Mouse (Mus musculus): ENCODE measurements around the gene Camk1g. TPM values are rescaled to one million over a fixed set of nuclear protein-coding genes. Genes with fewer than 3 reads are reported as not detected.

Gene Camk1g
- total and polyA plus RNA-seq, 3 experiments: not detected

DNA sequence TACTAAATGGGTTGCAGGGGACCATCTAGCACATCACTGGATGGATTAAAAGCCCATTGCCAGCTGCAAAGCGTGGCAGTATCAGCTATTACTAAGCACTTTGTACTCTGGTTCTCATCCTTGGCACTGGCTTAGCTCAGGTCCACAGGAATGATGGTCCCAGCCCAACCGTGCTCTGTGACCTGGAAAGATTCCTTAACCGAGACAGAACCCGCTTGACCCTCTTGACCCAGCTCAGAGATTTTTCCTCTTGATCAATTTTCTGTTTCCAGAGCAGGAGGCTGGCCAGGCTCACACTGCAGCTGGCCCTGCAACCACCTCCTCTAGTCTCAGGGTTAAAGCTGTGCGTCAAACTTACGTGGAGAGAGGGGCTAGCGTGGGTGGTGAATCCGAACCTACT lies 1.0 kb downstream of the Camk1g start:
- H3K4me2 ChIP-seq (ENCODE audit: insufficient read depth, low read depth, poor library complexity, severe bottlenecking): no peak overlapping the region
- no peak for DNase-seq (ENCODE audit: extremely low read depth)
- in situ Hi-C loops (cut with MboI; ENCODE audit: low pct_ligation_motif_present, low pct_unique_long_range_greater_than_20kb, low sequenced_read_pairs): no loop called here
- peaks cover 7% of the 10 kb centered on the region for H3K27me3 ChIP-seq (replicated peaks)
- dilution Hi-C loops (cut with MboI; ENCODE audit: extremely low pct_ligation_motif_present, extremely low pct_unique_long_range_greater_than_20kb, low sequenced_read_pairs): no loop called here
- TF ChIP-seq ELF1 (IDR thresholded peaks at IDR 0.05; ENCODE audit: low read depth, low read length): no peak
- no peak for TF ChIP-seq CHD2 (IDR thresholded peaks at IDR 0.05; ENCODE audit: low read length)
- no peak for TF ChIP-seq MXI1 (IDR thresholded peaks at IDR 0.05; ENCODE audit: low read depth, low read length)
- TF ChIP-seq IRF4 (IDR thresholded peaks at IDR 0.05; ENCODE audit: low read depth, low read length): no peak
- no peak for TF ChIP-seq USF1 (IDR thresholded peaks at IDR 0.05; ENCODE audit: low read depth, low read length)
- no peak for TF ChIP-seq MAFK (IDR thresholded peaks at IDR 0.05; ENCODE audit: insufficient replicate concordance, low read length)
- no peak for TF ChIP-seq EP300 (IDR thresholded peaks at IDR 0.05; ENCODE audit: low read length)
- no peak for TF ChIP-seq NELFE (IDR thresholded peaks at IDR 0.05; ENCODE audit: low read depth, low read length)
- no peak for TF ChIP-seq CTCF (conservative IDR thresholded peaks at IDR 0.05 in 1 of 2, IDR thresholded peaks at IDR 0.05 in 1 of 2; ENCODE audit: low read depth in 2 of 2, low read length in 2 of 2)
- no peak for TF ChIP-seq USF2 (conservative IDR thresholded peaks at IDR 0.05; ENCODE audit: low read depth, low read length)
- no peak for TF ChIP-seq RAD21 (IDR thresholded peaks at IDR 0.05; ENCODE audit: low read depth, low read length)
- no peak overlapping the region for H3K4me3 ChIP-seq (replicated peaks in 1 of 3; ENCODE audit: low read depth in 2 of 3, low read length in 2 of 3, poor library complexity in 1 of 3)
- H3K9ac ChIP-seq (ENCODE audit: insufficient read depth, low read depth): no peak overlapping the region
- peaks cover 0 to 21% of the 10 kb centered on the region in 2 experiments; a peak in 2 of 4 replicates for H3K4me1 ChIP-seq (ENCODE audit: control insufficient read depth in 1 of 2, insufficient read depth in 2 of 2)
- H3K36me3 ChIP-seq (replicated peaks in 1 of 2; ENCODE audit: control insufficient read depth in 1 of 2, insufficient read depth in 1 of 2, low read length in 1 of 2): no peaks in the 10 kb centered on the region
- no peaks in the 10 kb centered on the region for H3K79me2 ChIP-seq (replicated peaks; ENCODE audit: control insufficient read depth, extremely low read depth, insufficient read depth, poor library complexity, severe bottlenecking)
- H3K9me3 ChIP-seq (replicated peaks; ENCODE audit: low read length): peaks cover 12% of the 10 kb centered on the region
- H3K27ac ChIP-seq (ENCODE audit: insufficient read depth, low read depth): no peak overlapping the region

DNA sequence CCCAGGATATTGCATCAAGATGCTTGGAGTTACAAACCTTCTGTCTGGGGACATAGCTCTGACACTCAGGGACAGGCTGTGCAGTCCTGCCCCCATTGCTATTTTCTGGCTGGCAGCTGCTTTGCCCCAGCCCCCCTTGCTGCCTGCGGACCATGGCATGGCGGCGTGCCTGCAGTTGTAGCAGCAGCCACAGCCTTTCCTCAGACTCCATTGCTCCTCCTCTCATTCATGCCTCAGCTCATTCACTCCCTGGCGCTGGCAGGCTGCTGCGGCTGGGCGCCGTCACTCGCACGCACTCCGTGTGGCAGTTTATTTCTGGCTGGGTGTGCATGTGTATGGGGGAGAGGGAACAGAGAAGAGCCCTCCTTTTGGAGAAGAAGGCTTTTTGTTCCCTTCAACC lies 2.0 kb downstream of the Camk1g start:
- H3K9ac ChIP-seq (ENCODE audit: insufficient read depth, low read depth): no peak overlapping the region
- H3K27me3 ChIP-seq (replicated peaks): peaks cover 7% of the 10 kb centered on the region
- dilution Hi-C loops (cut with MboI; ENCODE audit: extremely low pct_ligation_motif_present, extremely low pct_unique_long_range_greater_than_20kb, low sequenced_read_pairs) (no loop called here), in situ Hi-C loops (cut with MboI; ENCODE audit: low pct_ligation_motif_present, low pct_unique_long_range_greater_than_20kb, low sequenced_read_pairs) (no loop called here)
- H3K27ac ChIP-seq (ENCODE audit: insufficient read depth, low read depth): no peak overlapping the region
- DNase-seq (ENCODE audit: extremely low read depth): no peak
- H3K9me3 ChIP-seq (replicated peaks; ENCODE audit: low read length): peaks cover 4% of the 10 kb centered on the region
- no peak for TF ChIP-seq ZKSCAN1 (IDR thresholded peaks at IDR 0.05; ENCODE audit: borderline replicate concordance, low read depth, low read length)
- TF ChIP-seq POLR2AphosphoS2 (IDR thresholded peaks at IDR 0.05; ENCODE audit: low read depth, low read length): no peak
- no peak for TF ChIP-seq PAX5 (IDR thresholded peaks at IDR 0.05; ENCODE audit: low read length)
- TF ChIP-seq SMC3 (IDR thresholded peaks at IDR 0.05; ENCODE audit: low read depth, low read length): no peak
- TF ChIP-seq ZMIZ1 (IDR thresholded peaks at IDR 0.05; ENCODE audit: low read depth, low read length): no peak
- TF ChIP-seq ZNF384 (IDR thresholded peaks at IDR 0.05; ENCODE audit: low read depth, low read length): no peak
- no peak overlapping the region for H3K4me2 ChIP-seq (ENCODE audit: insufficient read depth, low read depth, poor library complexity, severe bottlenecking)
- peaks cover 0 to 31% of the 10 kb centered on the region in 2 experiments; a peak in 2 of 4 replicates for H3K4me1 ChIP-seq (ENCODE audit: control insufficient read depth in 1 of 2, insufficient read depth in 2 of 2)
- no peaks in the 10 kb centered on the region for H3K79me2 ChIP-seq (replicated peaks; ENCODE audit: control insufficient read depth, extremely low read depth, insufficient read depth, poor library complexity, severe bottlenecking)
- H3K4me3 ChIP-seq (replicated peaks in 1 of 3; ENCODE audit: low read depth in 2 of 3, low read length in 2 of 3, poor library complexity in 1 of 3): no peak overlapping the region
- H3K36me3 ChIP-seq (replicated peaks in 1 of 2; ENCODE audit: control insufficient read depth in 1 of 2, insufficient read depth in 1 of 2, low read length in 1 of 2): no peaks in the 10 kb centered on the region
